Mouse (Mus musculus) left cerebral cortex, adult 9 months (tissue): ENCODE results near the gene Bag5.
"Not testable (repeated sequence)": the region's sequence is repeated elsewhere in the genome, so short reads cannot be mapped to it uniquely, and the experiment has no call there.

Experiments used
- DNase-seq, 2 experiments: peaks; one replicate each; pipeline ENCODE4 v3.0.0; 2022; ENCODE audit warnings: low spot score in 2 of 2

Gene Bag5

DNA sequence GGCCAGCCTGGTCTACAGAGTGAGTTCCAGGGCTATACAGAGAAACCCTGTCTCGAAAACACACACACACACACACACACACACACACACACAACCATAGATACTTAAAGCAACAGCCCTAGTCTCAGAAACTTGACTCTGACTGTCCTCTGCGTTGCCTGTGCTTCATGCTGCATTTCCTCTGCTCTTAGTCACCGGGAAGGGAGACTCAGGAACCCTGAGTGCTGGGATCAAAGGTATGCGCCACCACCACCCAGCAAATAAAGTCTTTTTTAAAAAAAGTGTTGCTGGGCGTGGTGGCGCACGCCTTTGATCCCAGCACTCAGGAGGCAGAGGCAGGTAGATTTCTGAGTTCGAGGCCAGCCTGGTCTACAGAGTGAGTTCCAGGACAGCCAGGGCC, 23.6 kb upstream of the Bag5 start:
- DNase-seq: not testable (repeated sequence)

DNA sequence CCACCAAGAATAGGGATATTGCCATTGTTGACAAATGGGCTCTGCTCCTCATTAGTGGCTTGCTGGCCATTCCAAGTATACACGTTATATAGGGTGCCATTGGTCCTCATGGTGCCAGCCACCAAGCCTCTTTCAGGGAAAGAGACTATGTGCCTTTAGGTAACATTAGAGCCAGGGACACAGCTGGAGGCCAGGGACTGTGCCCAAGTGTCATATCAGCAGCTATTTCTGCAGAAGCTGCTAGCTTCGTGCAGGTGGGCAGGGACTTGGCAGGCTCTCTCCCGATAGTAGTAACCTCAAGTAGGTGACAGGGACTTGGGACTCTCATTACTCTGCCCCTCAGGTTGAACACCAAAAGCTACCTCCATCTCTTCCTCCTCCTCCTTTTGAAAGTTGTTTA, 21.9 kb upstream of the Bag5 start:
- no peak for DNase-seq

DNA sequence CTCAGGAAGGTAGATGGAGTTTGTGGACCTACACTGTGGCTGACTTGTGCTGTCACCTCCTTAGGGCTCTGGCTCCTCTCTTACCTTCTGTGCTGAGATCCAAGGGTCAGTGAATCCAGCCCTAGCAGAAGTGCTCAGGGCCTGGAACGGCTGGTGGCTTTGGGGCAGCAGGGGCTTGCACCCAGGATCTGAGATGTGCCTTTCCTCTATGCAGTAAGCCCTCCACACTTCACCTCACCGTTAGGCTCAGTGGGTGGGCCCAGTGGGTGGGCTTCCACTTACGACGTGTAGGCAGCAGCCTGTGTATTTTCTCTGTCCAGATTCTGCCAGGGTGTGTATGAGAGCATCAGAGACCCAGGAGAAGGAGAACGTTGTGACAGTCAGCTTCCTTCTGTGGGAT, 19.9 kb upstream of the Bag5 start:
- no peak for DNase-seq

DNA sequence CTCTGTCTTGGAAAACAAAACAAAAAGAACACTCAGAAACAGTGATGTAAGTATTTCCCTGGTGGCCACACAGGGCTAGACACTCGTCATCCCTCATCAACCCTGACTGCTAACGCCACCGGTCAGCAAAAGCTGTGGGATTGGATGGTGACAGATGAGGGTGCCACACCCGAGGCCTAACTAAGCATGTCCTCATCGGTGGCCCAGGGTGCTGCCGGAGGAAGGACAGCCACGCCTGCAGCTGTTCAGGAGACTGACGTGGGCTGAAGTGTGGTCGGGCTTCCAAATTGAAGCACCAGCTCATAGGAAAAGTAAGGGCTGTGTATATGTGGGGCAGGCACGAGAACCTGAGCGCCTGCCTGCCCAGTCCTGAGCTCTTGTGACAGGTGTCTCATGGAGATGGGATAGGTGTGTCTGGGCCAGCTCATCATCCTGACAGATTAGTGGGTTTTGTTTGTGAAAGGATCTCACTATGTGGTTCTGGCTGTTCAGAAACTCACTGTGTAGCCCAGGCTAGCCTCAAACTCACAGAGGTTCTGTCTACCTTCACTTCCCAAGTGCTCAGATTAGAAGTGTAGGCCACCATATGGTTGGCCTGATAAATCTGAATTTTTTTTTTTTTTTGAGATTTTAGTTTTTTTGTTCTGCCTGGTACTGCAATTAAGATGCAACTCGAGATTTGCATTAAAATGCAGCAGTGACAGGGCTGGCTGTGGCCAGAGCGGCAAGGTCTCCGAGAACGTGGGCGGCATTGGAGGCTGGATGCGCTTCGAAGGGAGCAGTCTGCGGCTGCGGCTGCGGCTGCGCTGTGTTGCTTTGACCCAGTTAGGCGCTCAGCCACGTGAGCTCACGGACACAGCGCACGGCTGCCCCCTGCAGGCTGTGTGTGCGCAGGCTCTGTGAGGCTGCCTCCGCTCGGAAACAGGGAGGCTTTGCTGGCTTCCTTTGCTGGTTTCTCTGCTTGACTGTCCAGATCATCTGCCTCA, 19.1 kb upstream of the Bag5 start:
- peak; percentile 69 to 90 for DNase-seq

DNA sequence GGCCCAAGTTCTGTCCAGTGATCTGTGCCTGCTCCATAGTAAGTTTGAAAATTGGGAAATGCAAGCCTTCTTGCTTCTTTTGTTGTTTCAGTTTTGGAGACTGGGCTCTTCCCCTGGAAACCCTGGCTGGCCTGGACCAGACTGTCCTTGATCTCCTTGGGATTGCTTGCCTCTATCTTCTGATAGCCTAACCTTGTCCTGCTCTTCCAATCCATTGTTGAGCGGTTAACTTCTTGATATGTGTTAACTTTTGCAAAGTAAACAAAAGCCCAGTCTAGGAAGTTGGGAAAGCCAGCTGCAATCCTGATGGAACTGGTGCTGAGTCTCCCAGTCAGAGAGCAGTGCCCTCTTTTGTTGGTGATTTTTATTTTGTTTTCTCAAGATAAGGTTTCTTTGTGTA, 14.9 kb upstream of the Bag5 start:
- DNase-seq: no peak

DNA sequence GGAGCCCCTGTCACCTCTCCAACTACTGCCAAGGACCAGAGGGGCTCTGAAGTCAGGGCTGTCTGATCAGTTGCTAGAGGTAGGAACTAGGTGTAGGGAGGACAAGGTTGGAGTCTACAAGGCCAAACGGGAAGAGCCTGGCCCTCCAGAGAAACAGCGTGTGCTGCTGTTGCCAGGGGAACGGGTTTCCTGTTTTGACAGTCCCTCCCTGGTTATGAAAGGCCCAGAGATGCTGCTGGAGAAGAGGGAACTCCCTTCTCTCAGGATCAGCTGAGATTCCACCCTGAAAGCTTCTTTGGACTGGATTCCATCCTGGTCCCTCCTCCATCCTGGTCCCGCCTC, 13.0 kb upstream of the Bag5 start:
- DNase-seq: peak in 1 of 2 experiments; percentile 57

DNA sequence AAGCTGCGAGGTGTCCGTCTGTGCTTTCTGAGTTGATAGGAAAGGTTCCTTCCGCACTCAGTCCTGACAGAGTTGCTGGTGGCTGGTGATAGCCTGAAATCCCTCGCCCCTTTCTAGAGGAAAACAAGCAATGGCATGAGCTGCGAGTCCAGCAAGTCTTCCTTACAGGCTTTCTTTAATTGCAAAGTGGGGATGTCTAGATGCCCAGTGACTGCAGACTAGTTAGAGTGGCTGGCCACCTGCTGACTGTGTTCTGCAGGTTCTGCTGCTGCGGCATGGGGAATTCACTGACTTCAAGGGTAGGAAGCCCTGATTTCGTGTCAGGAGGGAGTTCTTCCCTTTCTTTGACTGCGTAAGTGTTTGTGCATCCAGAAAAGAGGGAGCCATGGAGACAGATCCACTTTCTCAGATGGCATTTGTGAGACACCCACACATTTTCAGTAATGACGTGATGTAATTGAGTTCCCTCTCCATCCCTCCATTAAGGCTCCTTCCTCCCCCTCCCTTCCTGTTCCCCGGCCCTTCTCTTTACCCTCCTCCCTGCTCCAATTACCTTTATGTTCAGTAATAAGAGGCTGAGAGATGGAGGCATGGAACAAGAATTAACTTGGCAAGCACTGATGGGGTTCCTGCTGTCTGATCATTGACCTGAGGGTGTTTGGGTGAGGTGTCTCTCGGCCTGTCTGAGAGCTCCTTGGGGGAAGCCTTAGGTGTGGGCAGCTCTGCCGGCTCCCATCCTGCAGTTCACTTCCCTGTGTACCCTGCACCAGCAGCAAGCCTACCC, 12.5 kb upstream of the Bag5 start:
- peak; percentile 69 to 72 for DNase-seq

DNA sequence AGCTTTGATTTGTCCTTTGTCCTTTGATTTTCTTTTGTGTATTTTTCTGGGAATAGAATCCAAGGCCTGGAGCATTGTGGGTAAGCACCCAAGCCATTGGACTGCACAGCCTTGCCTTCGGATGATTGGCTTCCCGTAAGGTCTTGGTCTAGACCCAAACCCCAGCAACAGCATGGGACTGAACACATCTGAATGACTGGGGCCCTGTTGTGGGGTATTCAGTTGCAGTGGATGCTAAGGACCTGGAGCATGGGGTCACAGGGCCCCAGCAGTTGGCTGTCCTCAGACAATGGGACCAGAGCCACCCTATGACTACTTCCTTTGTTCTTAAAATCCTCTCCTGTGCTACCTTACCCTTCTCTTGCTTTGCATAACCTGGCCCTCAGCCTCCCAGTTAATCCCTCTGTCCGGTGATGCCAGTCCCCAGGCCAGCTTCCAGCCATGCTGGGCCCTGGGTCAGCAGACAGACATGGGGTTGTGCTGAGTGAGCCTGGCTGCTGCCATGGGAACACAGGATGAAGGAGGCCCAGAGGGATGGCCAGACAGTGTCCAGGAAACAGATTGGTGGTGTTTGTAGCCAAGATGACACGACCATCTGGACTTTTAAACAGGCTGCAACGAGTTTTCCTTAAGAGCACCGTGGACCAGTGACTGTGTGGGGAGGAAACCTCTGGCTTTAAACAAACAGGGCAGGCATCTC, 11.7 kb upstream of the Bag5 start:
- no peak for DNase-seq

DNA sequence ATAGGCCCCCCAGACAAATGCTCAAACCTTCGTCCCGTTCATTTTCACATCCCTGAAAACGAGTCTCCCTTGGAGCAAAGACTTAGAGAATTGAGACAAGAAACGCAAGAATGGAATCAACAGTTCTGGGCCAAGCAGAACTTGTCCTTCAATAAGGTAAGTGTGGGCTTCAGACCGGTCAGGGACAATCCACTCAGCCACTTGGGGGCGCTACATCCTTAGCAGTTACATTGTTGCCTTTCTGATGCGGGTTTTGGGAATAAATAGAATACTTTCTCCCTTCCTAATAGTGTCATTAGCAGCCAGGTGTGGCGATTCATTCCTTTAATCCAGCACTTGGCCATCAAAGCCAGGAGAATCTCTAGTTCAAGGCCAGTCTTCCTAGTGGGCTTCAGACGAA, 9.6 kb upstream of the Bag5 start:
- DNase-seq: peak in 1 of 2 experiments; percentile 57

DNA sequence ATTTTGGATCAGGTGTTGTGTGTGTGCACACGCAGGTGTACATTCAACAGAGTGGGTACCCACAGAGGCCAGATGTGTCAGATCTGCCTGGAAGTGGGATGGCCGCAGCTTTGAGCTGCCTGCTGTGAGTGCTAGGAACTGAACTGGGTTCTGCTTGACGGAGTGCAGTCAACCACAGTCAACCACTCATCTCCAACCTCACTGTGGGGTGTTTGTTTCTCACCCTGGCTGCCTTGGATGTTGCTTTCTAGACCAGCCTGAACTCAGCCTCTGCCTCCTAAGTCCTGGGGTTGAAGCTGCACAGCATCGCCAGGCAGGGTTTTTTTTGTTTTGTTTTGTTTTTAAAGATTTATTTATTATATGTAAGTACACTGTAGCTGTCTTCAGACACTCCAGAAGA, 7.2 kb upstream of the Bag5 start:
- DNase-seq: no peak

DNA sequence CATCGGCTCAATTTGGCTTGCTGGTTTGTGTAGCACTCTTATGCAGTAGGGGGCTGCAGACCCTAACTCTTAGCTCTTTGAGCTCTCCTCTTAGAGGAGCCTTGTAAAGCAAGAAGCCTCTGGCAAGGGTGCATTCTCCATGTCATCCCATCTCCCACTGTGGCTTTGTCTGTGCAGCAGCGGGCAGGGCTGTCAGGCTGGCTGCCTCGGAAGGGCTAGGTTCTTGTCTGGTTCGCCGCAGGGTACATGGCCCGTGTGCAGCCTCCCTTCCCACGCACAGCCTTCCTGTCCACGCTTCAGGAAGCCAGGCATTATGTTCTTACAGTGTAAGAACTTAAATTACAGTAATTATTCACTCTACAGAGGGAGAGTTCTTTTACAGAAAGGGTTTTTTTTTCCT, 5.6 kb upstream of the Bag5 start:
- DNase-seq: no peak

DNA sequence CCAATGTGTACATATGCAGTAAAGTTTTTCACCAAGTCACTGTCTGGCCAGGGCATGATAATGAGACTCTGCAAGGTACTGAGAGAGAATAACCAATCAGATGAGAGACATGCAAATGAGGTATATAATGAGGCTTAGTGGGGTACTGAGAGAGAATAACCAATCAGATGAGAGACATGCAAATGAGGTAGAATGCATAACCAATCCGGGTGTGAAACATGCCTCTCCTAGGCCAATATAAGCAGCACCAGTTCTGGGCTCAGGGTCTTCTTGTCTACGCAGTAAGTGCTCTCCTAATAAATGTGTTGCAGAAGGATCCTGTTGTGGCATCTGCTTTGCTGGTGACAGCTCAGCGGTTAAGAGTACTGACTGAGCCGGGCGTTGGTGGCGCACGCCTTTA, 3.4 kb upstream of the Bag5 start:
- DNase-seq: no peak

DNA sequence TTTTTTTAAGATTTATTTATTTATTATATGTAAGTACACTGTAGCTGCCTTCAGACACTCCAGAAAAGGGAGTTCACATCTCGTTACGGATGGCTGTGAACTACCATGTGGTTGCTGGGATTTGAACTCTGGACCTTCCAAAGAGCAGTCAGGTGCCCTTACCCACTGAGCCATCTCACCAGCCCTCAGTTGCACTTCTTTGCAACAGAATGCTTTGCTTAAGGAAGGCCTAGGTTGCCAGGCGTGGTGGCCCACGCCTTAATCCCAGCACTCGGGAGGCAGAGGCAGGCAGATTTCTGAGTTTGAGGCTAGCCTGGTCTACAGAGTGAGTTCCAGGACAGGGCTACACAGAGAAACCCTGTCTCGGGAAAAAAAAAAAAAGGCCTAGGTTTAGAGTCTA, 823 bp upstream of the Bag5 start:
- not testable (repeated sequence) for DNase-seq

DNA sequence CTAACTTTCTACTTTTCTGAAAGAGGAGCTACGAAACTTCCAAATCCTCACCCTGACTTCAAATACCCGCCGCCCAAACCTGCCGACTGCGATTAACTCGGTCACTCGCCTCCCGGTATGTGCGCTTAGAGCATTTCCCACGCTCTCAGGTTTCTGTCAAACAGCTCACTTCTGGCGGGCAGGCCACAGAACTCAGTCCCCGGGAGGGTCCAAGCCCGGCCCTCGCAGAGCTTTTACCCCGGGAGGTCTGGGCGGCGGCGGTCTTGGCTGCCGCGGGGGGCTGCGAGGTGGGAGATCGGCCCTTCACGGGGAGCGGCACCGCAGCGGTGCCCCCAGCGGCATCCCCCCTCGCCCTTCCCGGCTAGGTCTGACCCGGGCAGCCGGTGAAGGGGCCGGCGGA, 581 bp downstream of the Bag5 start:
- no peak for DNase-seq

DNA sequence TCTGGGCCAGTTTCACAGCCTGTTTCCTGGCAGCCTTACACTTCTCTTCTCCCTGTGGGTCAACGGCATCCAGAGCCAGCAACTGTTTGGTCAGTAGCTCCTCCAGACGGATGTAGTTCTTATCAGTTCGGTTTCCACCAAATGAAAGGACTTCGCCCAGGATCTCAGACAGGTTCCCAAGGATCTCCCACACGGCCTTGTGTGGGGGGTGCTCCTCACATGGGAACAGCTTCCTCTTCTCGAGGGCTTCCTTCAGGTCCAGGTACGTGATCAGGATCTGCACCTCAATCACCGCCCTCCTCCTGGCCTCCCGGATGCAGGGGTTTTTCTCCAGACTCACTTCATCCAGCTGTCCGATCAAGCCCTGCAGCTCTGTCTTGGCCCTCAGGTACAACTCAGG, 3.0 kb downstream of the Bag5 start:
- DNase-seq: no peak

DNA sequence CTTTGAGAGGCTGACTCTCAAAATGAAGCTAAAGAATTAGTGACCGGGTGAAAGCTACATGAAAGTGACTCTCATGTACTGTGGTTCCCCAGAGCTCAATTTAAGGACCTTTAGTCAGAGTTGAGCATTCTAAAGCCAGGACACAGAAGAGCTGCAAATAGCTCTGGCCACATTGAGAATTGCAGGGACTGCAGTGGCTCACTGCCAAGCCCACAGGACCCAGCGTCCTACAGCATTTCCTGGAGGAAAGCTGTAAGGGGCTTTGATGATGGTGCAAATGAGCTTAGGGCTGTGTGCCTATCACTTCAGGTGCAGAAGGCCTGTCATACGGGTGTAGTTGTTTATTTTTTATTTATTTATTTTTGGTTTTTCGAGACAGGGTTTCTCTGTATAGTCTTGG, 4.9 kb downstream of the Bag5 start:
- DNase-seq: no peak

DNA sequence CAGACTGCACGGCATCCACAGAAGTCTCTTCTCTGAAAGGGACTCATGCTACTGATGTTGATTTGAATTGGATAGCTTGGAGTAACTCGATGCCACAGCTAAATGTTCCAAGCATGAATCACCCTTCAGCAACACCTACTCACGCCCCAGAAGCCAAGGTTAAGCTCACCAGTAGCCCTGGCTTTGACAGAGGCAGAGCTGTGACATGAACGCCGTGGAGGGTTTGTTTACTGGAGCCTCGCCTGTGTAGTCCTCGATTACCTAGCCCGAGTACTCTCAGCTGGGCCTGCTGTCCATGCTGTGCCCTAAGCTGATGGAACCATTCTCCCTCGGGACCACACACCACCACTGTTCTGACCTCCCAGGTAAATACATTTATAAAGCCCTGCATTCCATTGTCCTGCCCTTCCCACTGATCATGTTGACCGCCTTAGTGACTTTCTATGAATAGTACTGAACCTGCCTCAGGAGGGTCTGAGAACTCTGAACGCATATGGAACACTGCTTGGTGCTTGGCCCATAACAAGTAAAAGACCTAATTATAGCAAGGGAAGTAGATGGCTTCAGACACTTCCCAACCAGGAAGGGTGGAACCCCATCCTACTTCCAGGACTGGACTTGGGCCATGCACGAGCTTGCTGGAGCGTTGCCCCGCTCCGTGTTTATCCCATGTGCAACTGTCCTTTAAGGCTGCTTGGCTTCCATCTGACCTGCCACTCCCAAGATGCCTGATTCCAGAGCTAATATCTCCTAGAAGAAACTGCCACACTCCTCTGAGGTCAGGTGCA, 7.7 kb downstream of the Bag5 start:
- DNase-seq: no peak

DNA sequence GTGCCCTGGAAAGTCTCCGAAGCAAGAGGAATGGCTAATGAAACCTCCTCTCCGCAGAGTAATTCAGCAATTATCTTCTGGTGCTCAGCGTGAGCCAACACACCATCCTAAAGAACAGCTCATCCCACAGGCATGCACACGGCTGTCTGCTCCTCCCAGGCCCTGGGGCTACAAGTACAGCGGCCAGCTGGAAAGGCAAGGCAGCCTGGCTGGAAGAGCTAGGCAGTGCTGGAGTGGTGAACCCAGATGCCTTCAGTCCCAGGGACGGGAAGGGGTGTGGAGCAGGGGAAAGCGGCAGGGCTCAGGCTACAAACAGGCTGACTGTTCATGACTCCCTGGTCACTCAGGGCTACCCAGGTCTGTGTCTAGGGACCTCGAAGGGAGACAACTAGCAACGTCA, 8.4 kb downstream of the Bag5 start:
- no peak for DNase-seq

DNA sequence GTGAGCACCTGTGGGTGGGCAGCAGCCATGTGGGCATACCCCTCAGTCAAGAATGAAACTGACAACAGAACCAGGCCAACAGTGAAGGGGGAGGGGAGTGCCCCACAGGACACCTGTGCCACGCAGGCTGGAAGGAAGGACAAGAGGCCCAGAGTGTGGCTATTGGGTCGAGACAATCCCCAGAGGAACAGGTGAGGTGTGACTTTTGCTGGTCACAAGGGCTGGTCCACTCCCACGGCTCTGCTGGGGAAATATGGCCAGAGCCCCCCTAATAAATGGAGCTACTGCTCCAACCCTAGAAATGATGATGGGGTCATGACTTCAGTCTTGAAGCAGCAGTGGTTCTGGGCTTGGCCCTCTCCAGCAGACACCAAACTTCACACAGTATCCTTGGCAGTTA, 9.8 kb downstream of the Bag5 start:
- DNase-seq: no peak

DNA sequence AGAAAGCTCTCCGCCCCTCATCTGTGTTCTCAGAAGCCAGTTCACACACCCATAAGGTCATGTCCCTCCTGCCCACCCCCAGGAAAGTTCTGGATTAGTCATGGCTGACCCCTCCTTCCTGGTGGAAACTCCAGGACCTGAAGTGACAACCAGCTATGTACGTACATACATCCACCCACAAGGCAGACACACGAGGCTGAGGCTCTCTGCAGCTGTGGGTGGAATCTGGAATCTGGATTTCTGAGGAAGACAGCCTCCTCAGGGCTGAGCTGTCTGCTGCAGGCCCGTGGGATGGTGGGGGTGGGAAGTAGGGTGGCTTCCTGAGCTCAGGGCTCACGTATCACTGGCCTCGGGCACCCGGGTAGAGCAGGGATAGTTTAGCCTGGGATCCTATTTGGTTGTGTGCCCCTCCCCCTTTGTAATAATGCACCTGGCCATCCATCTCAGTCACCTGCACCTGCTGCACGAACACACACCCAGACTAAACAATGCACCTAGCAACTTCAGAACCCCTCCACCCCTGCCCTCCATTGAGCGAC, 12.1 kb downstream of the Bag5 start:
- peak in 1 of 2 experiments; percentile 83 for DNase-seq

DNA sequence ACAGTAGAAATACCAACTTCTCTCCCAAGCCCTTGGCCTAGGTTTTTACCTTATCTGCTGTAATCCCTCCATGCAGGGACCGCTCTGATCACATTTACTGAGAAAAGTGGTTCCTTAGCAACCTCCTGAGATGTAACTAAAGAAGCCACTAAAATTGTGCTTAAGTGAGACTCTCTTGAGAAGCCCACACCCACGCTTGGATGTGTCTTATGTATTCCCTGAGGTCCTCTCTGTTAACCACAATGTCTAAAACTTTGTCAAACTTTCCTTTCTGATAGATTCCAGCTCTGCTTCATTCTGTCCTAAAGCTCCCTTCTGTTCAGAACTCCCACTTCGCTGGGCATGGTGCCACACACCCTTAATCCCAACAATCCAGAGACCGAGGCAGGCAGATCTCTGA, 13.5 kb downstream of the Bag5 start:
- DNase-seq: peak in 1 of 2 experiments; percentile 70
